Mouse (Mus musculus) megakaryocyte, embryonic 14.5 days (primary cell): Measurements from ENCODE around the gene Srsf10.

Source experiments
- FLI1 ChIP-seq: IDR thresholded peaks from 2 replicates; pipeline ENCODE4 v1.6.1; 2012; ENCODE audit warnings: low read length, inconsistent platforms, mixed read lengths
- GATA1 ChIP-seq: IDR thresholded peaks from 3 replicates; pipeline ENCODE4 v1.6.1; 2012; ENCODE audit warnings: mixed read lengths, low read length, inconsistent platforms, borderline replicate concordance

DNA sequence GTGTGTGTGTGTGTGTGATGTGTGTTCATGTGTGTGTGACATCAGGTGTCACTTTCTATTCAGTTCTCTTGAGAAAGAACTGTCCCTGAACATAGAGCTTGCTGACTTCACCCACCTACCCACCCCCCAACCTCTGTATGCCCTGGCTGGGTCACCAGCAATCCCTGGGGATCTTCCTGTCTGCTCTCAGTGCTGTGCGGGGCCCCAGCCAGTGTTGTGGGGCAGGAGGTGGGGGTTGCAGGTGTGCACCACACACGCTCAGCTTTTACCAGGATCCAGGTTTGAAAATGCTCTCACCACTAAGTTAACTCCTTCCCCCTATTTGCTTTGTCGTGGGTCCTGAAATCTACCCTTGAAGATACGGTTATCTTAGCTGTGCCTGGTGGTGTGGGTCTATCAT lies 30.6 kb downstream of the Srsf10 start:
- no peak for TF ChIP-seq GATA1
- TF ChIP-seq FLI1 = no peak
